ENCODE assay signal across 14 mouse cellular contexts in genomic region chr12:70798496-70798895, GRCm38 (mm10). TPM values are rescaled to one million over a fixed set of nuclear protein-coding genes. Genes with fewer than 3 reads are reported as not detected.
DNase-seq lines count a peak whose midpoint lies in the region; ATAC-seq lines count a peak whose summit lies in the region.
"Had no signal": no experiment of that assay in that cellular context is flagged by ENCODE, and none has a peak within 500 bp of the region (broad histone marks: within the 10 kb centered on the region; RNA-seq: fewer than 3 reads in every experiment).

No protein-coding gene starts in this region.

- no peaks in the 10 kb centered on the region for H3K9me3 ChIP-seq in kidney, embryonic 15.5 days (replicated peaks)
- H3K9me3 ChIP-seq in lung, embryonic 16.5 days (ENCODE audit: control insufficient read depth, low read length) = no peaks in the 10 kb centered on the region
- no peaks in the 10 kb centered on the region for H3K9me3 ChIP-seq in midbrain, embryonic 11.5 days (ENCODE audit: control insufficient read depth, low read length)
- H3K9me3 ChIP-seq: liver, embryonic 13.5 days; midbrain, embryonic 15.5 days had no signal

- H3K36me3 ChIP-seq in kidney, embryonic 15.5 days = no peaks in the 10 kb centered on the region
- no peaks in the 10 kb centered on the region for H3K36me3 ChIP-seq in lung, embryonic 16.5 days (ENCODE audit: control insufficient read depth, insufficient read depth, low read length)
- H3K36me3 ChIP-seq in midbrain, embryonic 11.5 days (ENCODE audit: control insufficient read depth, insufficient read depth, low read length) = no peaks in the 10 kb centered on the region
- H3K36me3 ChIP-seq: liver, embryonic 13.5 days; midbrain, embryonic 15.5 days had no signal

- no peak overlapping the region for H3K4me3 ChIP-seq in kidney, embryonic 15.5 days (replicated peaks)
- H3K4me3 ChIP-seq in lung, embryonic 16.5 days (ENCODE audit: low read length) = no peak overlapping the region
- H3K4me3 ChIP-seq in midbrain, embryonic 11.5 days (ENCODE audit: low read depth, low read length) = no peak overlapping the region
- H3K4me3 ChIP-seq: liver, embryonic 13.5 days; midbrain, embryonic 15.5 days had no signal

- peak; percentile 37 for DNase-seq in gastrocnemius, adult 18-20 months (ENCODE audit: low spot score)
- no peak for DNase-seq in gastrocnemius, postnatal 36 days
- DNase-seq in kidney, postnatal 10 days = peak; percentile 39
- DNase-seq in lung, postnatal 4 days = no peak
- DNase-seq in heart, postnatal 36 days = peak; percentile 21 to 22
- no peak for DNase-seq in midbrain, embryonic 11.5 days (ENCODE audit: low spot score, missing footprints)
- DNase-seq: cerebellum, postnatal 14 days; layer of hippocampus, adult 9-11 months; liver, embryonic 13.5 days had no signal

- WGBS in kidney, embryonic 15.5 days = 42% methylated on average over 8 of the region's 8 CpGs
- 39% methylated on average over 8 of the region's 8 CpGs for WGBS in lung, embryonic 16.5 days
- 83% methylated on average over 8 of the region's 8 CpGs for whole genome bisulfite sequencing in midbrain, embryonic 11.5 days

- no peaks in the 10 kb centered on the region for H3K27me3 ChIP-seq in kidney, embryonic 15.5 days
- no peaks in the 10 kb centered on the region for H3K27me3 ChIP-seq in lung, embryonic 16.5 days (ENCODE audit: control insufficient read depth, insufficient read depth, low read depth, low read length)
- H3K27me3 ChIP-seq in midbrain, embryonic 11.5 days (ENCODE audit: control insufficient read depth, insufficient read depth, low read length) = no peaks in the 10 kb centered on the region
- H3K27me3 ChIP-seq: CH12.LX; liver, embryonic 13.5 days; midbrain, embryonic 15.5 days had no signal

- no peak overlapping the region for H3K27ac ChIP-seq in kidney, embryonic 15.5 days
- peak overlapping the region; percentile 94 for H3K27ac ChIP-seq in lung, embryonic 16.5 days (ENCODE audit: low read length)
- no peak overlapping the region for H3K27ac ChIP-seq in midbrain, embryonic 11.5 days (ENCODE audit: low read depth, low read length)
- H3K27ac ChIP-seq: hindbrain, embryonic 14.5 days; liver, embryonic 13.5 days; midbrain, embryonic 15.5 days had no signal

- no peak overlapping the region for H3K4me2 ChIP-seq in kidney, embryonic 15.5 days
- no peak overlapping the region for H3K4me2 ChIP-seq in lung, embryonic 16.5 days (ENCODE audit: low read depth, low read length)
- no peak overlapping the region for H3K4me2 ChIP-seq in midbrain, embryonic 11.5 days
- H3K4me2 ChIP-seq: hindbrain, embryonic 14.5 days; liver, embryonic 13.5 days; midbrain, embryonic 15.5 days had no signal

- peaks cover 19% of the 10 kb centered on the region for H3K4me1 ChIP-seq in kidney, embryonic 15.5 days
- peaks cover 27% of the 10 kb centered on the region for H3K4me1 ChIP-seq in lung, embryonic 16.5 days (replicated peaks; ENCODE audit: control insufficient read depth, insufficient read depth, low read length)
- H3K4me1 ChIP-seq in midbrain, embryonic 11.5 days (ENCODE audit: control insufficient read depth, insufficient read depth, low read length) = peaks cover 3% of the 10 kb centered on the region

- intact Hi-C loops in gastrocnemius, postnatal 36 days (cut with DNase I) = no loop called here
- intact Hi-C loops in heart, postnatal 36 days (cut with DNase I) = loop anchor here (5.0 kb wide), 1 partner anchor 76 kb away; no protein-coding TSS in a partner anchor

- ATAC-seq in kidney, embryonic 15.5 days (replicated peaks; ENCODE audit: low FRiP score) = no peak
- no peak for ATAC-seq in lung, embryonic 16.5 days (ENCODE audit: low read depth)
- no peak for ATAC-seq in midbrain, embryonic 11.5 days (ENCODE audit: low FRiP score)
- ATAC-seq: midbrain, embryonic 15.5 days had no signal

- H3K9ac ChIP-seq in kidney, embryonic 15.5 days = no peak overlapping the region
- peak overlapping the region; percentile 49 for H3K9ac ChIP-seq in lung, embryonic 16.5 days (ENCODE audit: low read length)
- H3K9ac ChIP-seq in midbrain, embryonic 11.5 days (ENCODE audit: low read length) = no peak overlapping the region
- H3K9ac ChIP-seq: hindbrain, embryonic 14.5 days; liver, embryonic 13.5 days; midbrain, embryonic 15.5 days had no signal

RNA-seq across cellular contexts. Expression of gene Frmd6, which starts 26.8 kb away (rescaled TPM):
- total RNA-seq in gastrocnemius, adult 18-20 months (2021) = 10 to 100 TPM; 10.2 to 18.8 TPM
- total RNA-seq in gastrocnemius, postnatal 36 days (2021) = 10 to 100 TPM; 14.2 to 14.4 TPM
- 19.4 and 19.9 TPM in 2 replicates for polyA plus RNA-seq in kidney, embryonic 15.5 days (2015; fragmentation: Nextera tagmentation; extraction: Ambion mirVana)
- 36.4 and 38.9 TPM in 2 replicates for polyA plus RNA-seq in lung, embryonic 16.5 days (2015; fragmentation: Nextera tagmentation; extraction: Ambion mirVana)
- 10 to 100 TPM; 33.4 to 39.1 TPM for total RNA-seq in heart, postnatal 36 days (2021)
- 15.9 and 20.1 TPM in 2 replicates for polyA plus RNA-seq in midbrain, embryonic 11.5 days (2014; fragmentation: Nextera tagmentation; extraction: Ambion mirVana)

Comparison
In these comparisons a context has a peak if more than half of its experiments do, and no peak if none do; other contexts are left out.
1. DNase-seq: peak in gastrocnemius, adult 18-20 months (single experiment), kidney, postnatal 10 days (single experiment) and heart, postnatal 36 days (2 of 2); none in gastrocnemius, postnatal 36 days (0 of 2), lung, postnatal 4 days (0 of 2) and midbrain, embryonic 11.5 days (single experiment).